Mouse (Mus musculus) ZHBTc4 (cell line): ENCODE data around the gene Cit.
"Not testable (repeated sequence)": the region's sequence is repeated elsewhere in the genome, so short reads cannot be mapped to it uniquely, and the experiment has no call there.

Experiments used
- DNase-seq: peaks from one replicate; pipeline ENCODE4 v3.0.0-alpha.2; 2011; ENCODE audit warnings: low read depth, low spot score

Gene Cit

GRCm38 (mm10) chr5:115844766-115845634 lies at the start of gene Cit:
Gene Cit (plus strand): TSS chr5:115845278.
- peak; percentile 98 for DNase-seq

GRCm38 (mm10) chr5:115799016-115799894 lies 45.8 kb upstream of the Cit start:
- DNase-seq, result no peak

- no peak for DNase-seq
Observed at GRCm38 (mm10) chr5:115799895-115800232, 45.2 kb upstream of the Cit start.

- no peak for DNase-seq
Observed at GRCm38 (mm10) chr5:115812262-115812661, 32.8 kb upstream of the Cit start.

GRCm38 (mm10) chr5:115817022-115817421 lies 28.1 kb upstream of the Cit start:
- no peak for DNase-seq

GRCm38 (mm10) chr5:115817655-115818054 lies 27.4 kb upstream of the Cit start:
- not testable (repeated sequence) for DNase-seq

GRCm38 (mm10) chr5:115819966-115820365 lies 25.1 kb upstream of the Cit start:
- peak; percentile 94 for DNase-seq

GRCm38 (mm10) chr5:115821200-115821599 lies 23.9 kb upstream of the Cit start:
- DNase-seq, result peak; percentile 87

GRCm38 (mm10) chr5:115821910-115822309 lies 23.2 kb upstream of the Cit start:
- peak; percentile 77 for DNase-seq

- peak; percentile 63 for DNase-seq
Observed at GRCm38 (mm10) chr5:115832754-115833153, 12.3 kb upstream of the Cit start.

GRCm38 (mm10) chr5:115833806-115834205 lies 11.3 kb upstream of the Cit start:
- DNase-seq, result not testable (repeated sequence)

GRCm38 (mm10) chr5:115835291-115835690 lies 9.8 kb upstream of the Cit start:
- DNase-seq, result peak; percentile 73

GRCm38 (mm10) chr5:115838059-115838458 lies 7.0 kb upstream of the Cit start:
- DNase-seq, result no peak

- DNase-seq, result no peak
Observed at GRCm38 (mm10) chr5:115840453-115840852, 4.6 kb upstream of the Cit start.

GRCm38 (mm10) chr5:115840946-115841775 lies 3.9 kb upstream of the Cit start:
- DNase-seq, result peak; percentile 91

- no peak for DNase-seq
Observed at GRCm38 (mm10) chr5:115844368-115844765, 711 bp upstream of the Cit start.

- no peak for DNase-seq
Observed at GRCm38 (mm10) chr5:115845635-115846174, 627 bp downstream of the Cit start.

- DNase-seq, result peak; percentile 70
Observed at GRCm38 (mm10) chr5:115847166-115847565, 2.1 kb downstream of the Cit start.

GRCm38 (mm10) chr5:115848463-115848862 lies 3.4 kb downstream of the Cit start:
- DNase-seq, result no peak

- peak; percentile 57 for DNase-seq
Observed at GRCm38 (mm10) chr5:115849263-115849829, 4.3 kb downstream of the Cit start.
